In genomic region chr6:145758685-145759084, GRCm38 (mm10) we compare ENCODE assay signal across 24 mouse cellular contexts. TPM values are rescaled to one million over a fixed set of nuclear protein-coding genes. Genes with fewer than 3 reads are reported as not detected.
DNase-seq lines count a peak whose midpoint lies in the region; ATAC-seq and TF ChIP-seq lines count a peak whose summit lies in the region.
"Had no signal": no experiment of that assay in that cellular context is flagged by ENCODE, and none has a peak within 500 bp of the region (broad histone marks: within the 10 kb centered on the region; RNA-seq: fewer than 3 reads in every experiment).

No protein-coding gene starts in this region.

- no peak for TF ChIP-seq POLR2A in liver, adult 2 months (IDR thresholded peaks at IDR 0.05; ENCODE audit: extremely low read depth, insufficient read depth, low read length)

- peaks cover 96% of the 10 kb centered on the region for H3K4me1 ChIP-seq in heart, embryonic 10.5 days
- peaks cover 50 to 94% of the 10 kb centered on the region in 2 experiments for H3K4me1 ChIP-seq in heart, embryonic 14.5 days (ENCODE audit: control insufficient read depth in 2 of 2, insufficient read depth in 2 of 2, low read length in 2 of 2)
- H3K4me1 ChIP-seq in liver, adult 2 months (ENCODE audit: control insufficient read depth, insufficient read depth, low read length), result peaks cover 63% of the 10 kb centered on the region
- H3K4me1 ChIP-seq in liver, embryonic 11.5 days (replicated peaks; ENCODE audit: control insufficient read depth, insufficient read depth, low read length), result peaks cover 11% of the 10 kb centered on the region; the same call in 1 of the 2 replicates
- 0 out of 2 replicates have a peak, but pooled peaks cover 3% of the 10 kb centered on the region for H3K4me1 ChIP-seq in midbrain, embryonic 11.5 days (ENCODE audit: control insufficient read depth, insufficient read depth, low read length)
- 0 out of 2 replicates have a peak, but pooled peaks cover 4% of the 10 kb centered on the region for H3K4me1 ChIP-seq in midbrain, postnatal 0 days (ENCODE audit: insufficient read depth, low read length)
- H3K4me1 ChIP-seq: hindbrain, embryonic 12.5 days had no signal

- 42% methylated on average over 10 of the region's 10 CpGs for WGBS in heart, embryonic 10.5 days
- WGBS in heart, embryonic 14.5 days, result 36% methylated on average over 10 of the region's 10 CpGs
- WGBS in liver, adult 2 months, result 26% methylated on average over 10 of the region's 10 CpGs
- 66% methylated on average over 10 of the region's 10 CpGs for WGBS in liver, embryonic 11.5 days
- 91% methylated on average over 10 of the region's 10 CpGs for WGBS in midbrain, embryonic 11.5 days
- 85% methylated on average over 10 of the region's 10 CpGs for WGBS in midbrain, postnatal 0 days

- ATAC-seq in heart, embryonic 14.5 days (ENCODE audit: insufficient number of reproducible peaks, insufficient read depth, low FRiP score, low read depth), result peak; percentile 55; the same call in 1 of the 2 replicates
- ATAC-seq in liver, embryonic 11.5 days (replicated peaks; ENCODE audit: low FRiP score), result no peak
- no peak for ATAC-seq in midbrain, embryonic 11.5 days (ENCODE audit: low FRiP score)
- ATAC-seq in midbrain, postnatal 0 days (ENCODE audit: low FRiP score), result no peak
- ATAC-seq: forebrain, embryonic 14.5 days; hindbrain, embryonic 16.5 days; inflammation-experienced regulatory T-cells, adult 6 months; intestine, postnatal 0 days had no signal

- DNase-seq in heart, embryonic 10.5 days (ENCODE audit: low spot score), result no peak
- DNase-seq in heart, adult 8-10 months (ENCODE audit: low spot score), result no peak
- DNase-seq in heart, postnatal 4 days, result no peak
- peak; percentile 82 for DNase-seq in liver, adult 2 months (ENCODE audit: extremely low read depth, low read depth, low spot score)
- no peak for DNase-seq in liver, embryonic 11.5 days (ENCODE audit: low spot score)
- peak; percentile 59 for DNase-seq in midbrain, embryonic 11.5 days (ENCODE audit: low spot score, missing footprints)
- DNase-seq in midbrain, postnatal 0 days (ENCODE audit: low spot score), result no peak
- DNase-seq: adrenal gland, adult 2 months; cerebellum, adult 11 months; cerebellum, adult 8-10 months; cerebellum, postnatal 14 days; embryo, embryonic 11 days; gastrocnemius, adult 2 months; gastrocnemius, postnatal 25 days; kidney, adult 8-10 months had no signal

- no peak overlapping the region for H3K4me2 ChIP-seq in heart, embryonic 14.5 days (ENCODE audit: low read length)
- no peak overlapping the region for H3K4me2 ChIP-seq in liver, embryonic 11.5 days
- no peak overlapping the region for H3K4me2 ChIP-seq in midbrain, embryonic 11.5 days
- H3K4me2 ChIP-seq in midbrain, postnatal 0 days (ENCODE audit: low read depth, low read length, poor library complexity, severe bottlenecking), result no peak overlapping the region
- H3K4me2 ChIP-seq: embryonic facial prominence, embryonic 15.5 days; hindbrain, embryonic 12.5 days had no signal

- 0 out of 2 replicates have a peak overlapping the region, but pooled peaks have one; percentile 16 for H3K4me3 ChIP-seq in heart, embryonic 10.5 days
- no peak overlapping the region for H3K4me3 ChIP-seq in heart, embryonic 14.5 days (ENCODE audit: control insufficient read depth in 1 of 2, insufficient read depth in 1 of 2, low read depth in 1 of 2, low read length in 2 of 2)
- no peak overlapping the region for H3K4me3 ChIP-seq in liver, adult 2 months (ENCODE audit: insufficient read depth, low read depth, low read length)
- H3K4me3 ChIP-seq in liver, embryonic 11.5 days (ENCODE audit: low read depth, low read length), result no peak overlapping the region
- no peak overlapping the region for H3K4me3 ChIP-seq in midbrain, embryonic 11.5 days (ENCODE audit: low read depth, low read length)
- no peak overlapping the region for H3K4me3 ChIP-seq in midbrain, postnatal 0 days (ENCODE audit: low read depth, low read length)
- H3K4me3 ChIP-seq: embryonic facial prominence, embryonic 15.5 days; erythroblast, embryonic 14.5 days; forebrain, embryonic 10.5 days; gastrocnemius, adult 2 months; hindbrain, embryonic 12.5 days had no signal

- no peaks in the 10 kb centered on the region for H3K9me3 ChIP-seq in heart, embryonic 10.5 days
- no peaks in the 10 kb centered on the region for H3K9me3 ChIP-seq in heart, embryonic 14.5 days (ENCODE audit: control insufficient read depth, low read length)
- H3K9me3 ChIP-seq in liver, embryonic 11.5 days (ENCODE audit: control insufficient read depth, low read length), result no peaks in the 10 kb centered on the region
- H3K9me3 ChIP-seq in midbrain, embryonic 11.5 days (ENCODE audit: control insufficient read depth, low read length), result no peaks in the 10 kb centered on the region
- no peaks in the 10 kb centered on the region for H3K9me3 ChIP-seq in midbrain, postnatal 0 days (ENCODE audit: low read length)
- H3K9me3 ChIP-seq: embryonic facial prominence, embryonic 15.5 days; forebrain, embryonic 10.5 days; hindbrain, embryonic 12.5 days had no signal

- H3K27ac ChIP-seq in heart, embryonic 10.5 days, result peak overlapping the region; percentile 87
- H3K27ac ChIP-seq in heart, embryonic 14.5 days (replicated peaks in 1 of 2; ENCODE audit: control insufficient read depth in 1 of 2, insufficient read depth in 1 of 2, low read depth in 2 of 2, low read length in 2 of 2), result peak overlapping the region; percentile 22 to 88
- H3K27ac ChIP-seq in liver, adult 2 months (replicated peaks; ENCODE audit: insufficient read depth, low read depth, low read length), result peak overlapping the region; percentile 94
- no peak overlapping the region for H3K27ac ChIP-seq in liver, embryonic 11.5 days (ENCODE audit: low read depth, low read length)
- no peak overlapping the region for H3K27ac ChIP-seq in midbrain, embryonic 11.5 days (ENCODE audit: low read depth, low read length)
- no peak overlapping the region for H3K27ac ChIP-seq in midbrain, postnatal 0 days (ENCODE audit: low read depth, low read length)
- H3K27ac ChIP-seq: embryonic facial prominence, embryonic 15.5 days; forebrain, embryonic 10.5 days; gastrocnemius, adult 2 months; hindbrain, embryonic 12.5 days had no signal

- TF ChIP-seq CTCF in liver, adult 2 months (IDR thresholded peaks at IDR 0.05; ENCODE audit: low read depth, low read length), result no peak
- TF ChIP-seq CTCF in midbrain, postnatal 0 days (IDR thresholded peaks at IDR 0.05), result no peak

- peaks cover 52% of the 10 kb centered on the region; the same call in 1 of the 2 replicates for H3K79me2 ChIP-seq in liver, adult 2 months (ENCODE audit: control insufficient read depth, insufficient read depth, low read length)

- 0 out of 2 replicates have a peak, but pooled peaks cover 9% of the 10 kb centered on the region for H3K36me3 ChIP-seq in heart, embryonic 10.5 days
- H3K36me3 ChIP-seq in heart, embryonic 14.5 days (ENCODE audit: control insufficient read depth, insufficient read depth, low read length), result peaks cover 9% of the 10 kb centered on the region; the same call in 1 of the 2 replicates
- H3K36me3 ChIP-seq in liver, adult 2 months (ENCODE audit: control insufficient read depth, insufficient read depth, low read length), result no peaks in the 10 kb centered on the region
- no peaks in the 10 kb centered on the region for H3K36me3 ChIP-seq in liver, embryonic 11.5 days (ENCODE audit: control insufficient read depth, insufficient read depth, low read length)
- no peaks in the 10 kb centered on the region for H3K36me3 ChIP-seq in midbrain, embryonic 11.5 days (ENCODE audit: control insufficient read depth, insufficient read depth, low read length)
- H3K36me3 ChIP-seq in midbrain, postnatal 0 days (ENCODE audit: insufficient read depth, low read length), result no peaks in the 10 kb centered on the region
- H3K36me3 ChIP-seq: forebrain, embryonic 10.5 days; hindbrain, embryonic 12.5 days had no signal

- H3K27me3 ChIP-seq in heart, embryonic 10.5 days (ENCODE audit: insufficient read depth, poor library complexity, severe bottlenecking), result no peaks in the 10 kb centered on the region
- no peaks in the 10 kb centered on the region for H3K27me3 ChIP-seq in heart, embryonic 14.5 days (ENCODE audit: control insufficient read depth, insufficient read depth, low read length)
- H3K27me3 ChIP-seq in liver, adult 2 months (ENCODE audit: control insufficient read depth, insufficient read depth, low read length), result no peaks in the 10 kb centered on the region
- no peaks in the 10 kb centered on the region for H3K27me3 ChIP-seq in liver, embryonic 11.5 days (replicated peaks; ENCODE audit: control insufficient read depth, insufficient read depth, low read length)
- H3K27me3 ChIP-seq in midbrain, embryonic 11.5 days (ENCODE audit: control insufficient read depth, insufficient read depth, low read length), result no peaks in the 10 kb centered on the region
- no peaks in the 10 kb centered on the region for H3K27me3 ChIP-seq in midbrain, postnatal 0 days (ENCODE audit: insufficient read depth, low read length)
- H3K27me3 ChIP-seq: embryonic facial prominence, embryonic 15.5 days; hindbrain, embryonic 12.5 days had no signal

- H3K9ac ChIP-seq in heart, embryonic 14.5 days (ENCODE audit: low read length), result peak overlapping the region; percentile 53
- H3K9ac ChIP-seq in liver, adult 2 months (ENCODE audit: low read depth, low read length), result 0 out of 2 replicates have a peak overlapping the region, but pooled peaks have one; percentile 0
- H3K9ac ChIP-seq in liver, embryonic 11.5 days (ENCODE audit: low read depth, low read length), result no peak overlapping the region
- no peak overlapping the region for H3K9ac ChIP-seq in midbrain, embryonic 11.5 days (ENCODE audit: low read length)
- H3K9ac ChIP-seq in midbrain, postnatal 0 days (replicated peaks; ENCODE audit: low read length, poor library complexity, severe bottlenecking), result no peak overlapping the region
- H3K9ac ChIP-seq: embryonic facial prominence, embryonic 15.5 days; hindbrain, embryonic 12.5 days had no signal

RNA-seq across cellular contexts. Expression of gene Rassf8, which starts 12.1 kb away (rescaled TPM):
- 7.2 and 8.6 TPM in 2 replicates for polyA plus RNA-seq in heart, embryonic 10.5 days (2016; fragmentation: Nextera tagmentation; extraction: Ambion mirVana)
- total RNA-seq in heart, adult 8-10 months (2022), result 10 to 100 TPM; 54.3 to 61.5 (median 55.4) TPM
- polyA plus RNA-seq in heart, embryonic 14.5 days (2014; fragmentation: Nextera tagmentation; extraction: Ambion mirVana), result 12.7 and 15.7 TPM in 2 replicates
- 10 to 100 TPM; 93.1 to 97.9 TPM for total RNA-seq in heart, postnatal 4 days (2021)
- total RNA-seq in liver, adult 2 months (2014; rRNA removed), result 30.0 and 34.5 TPM in 2 replicates
- polyA plus RNA-seq in liver, adult 2 months (2012; rRNA removed), result 19.5 and 22.8 TPM in 2 replicates
- 2.5 and 4.1 TPM in 2 replicates for polyA plus RNA-seq in liver, embryonic 11.5 days (2014; fragmentation: Nextera tagmentation; extraction: Ambion mirVana)
- polyA plus RNA-seq in midbrain, embryonic 11.5 days (2014; fragmentation: Nextera tagmentation; extraction: Ambion mirVana), result 3.8 TPM in 2 replicates
- 15.4 and 16.3 TPM in 2 replicates for total RNA-seq in midbrain, postnatal 0 days (2014; rRNA removed)
- polyA plus RNA-seq in midbrain, postnatal 0 days (2015; fragmentation: Nextera tagmentation; extraction: Ambion mirVana), result 4.5 and 5.6 TPM in 2 replicates
- polyA plus RNA-seq: erythroblast, embryonic 14.5 days had no signal

Comparison
In these comparisons a context has a peak if more than half of its experiments do, and no peak if none do; other contexts are left out.
1. DNase-seq: peak in liver, adult 2 months (single experiment) and midbrain, embryonic 11.5 days (single experiment); none in heart, embryonic 10.5 days (single experiment), heart, adult 8-10 months (single experiment), heart, postnatal 4 days (single experiment), liver, embryonic 11.5 days (single experiment) and midbrain, postnatal 0 days (single experiment).
2. H3K27ac ChIP-seq: peak in heart, embryonic 10.5 days (single experiment), heart, embryonic 14.5 days (2 of 2) and liver, adult 2 months (single experiment); none in liver, embryonic 11.5 days (single experiment), midbrain, embryonic 11.5 days (single experiment) and midbrain, postnatal 0 days (single experiment).
3. H3K9ac ChIP-seq: peak in heart, embryonic 14.5 days (single experiment) and liver, adult 2 months (single experiment); none in liver, embryonic 11.5 days (single experiment), midbrain, embryonic 11.5 days (single experiment) and midbrain, postnatal 0 days (single experiment).